Mouse (Mus musculus) mouse trophoblast stem cell (cell line): ENCODE measurements around the gene Ascc3.

Experiments
- in situ Hi-C, 2 experiments: fragments of 300-500 bp; cut with MseI, MboI; formaldehyde crosslinking; loops; 2 replicates in 1 of 2; 3 replicates in 1 of 2; pipeline ENCODE4 v1.15.1; 2025

Gene Ascc3

DNA sequence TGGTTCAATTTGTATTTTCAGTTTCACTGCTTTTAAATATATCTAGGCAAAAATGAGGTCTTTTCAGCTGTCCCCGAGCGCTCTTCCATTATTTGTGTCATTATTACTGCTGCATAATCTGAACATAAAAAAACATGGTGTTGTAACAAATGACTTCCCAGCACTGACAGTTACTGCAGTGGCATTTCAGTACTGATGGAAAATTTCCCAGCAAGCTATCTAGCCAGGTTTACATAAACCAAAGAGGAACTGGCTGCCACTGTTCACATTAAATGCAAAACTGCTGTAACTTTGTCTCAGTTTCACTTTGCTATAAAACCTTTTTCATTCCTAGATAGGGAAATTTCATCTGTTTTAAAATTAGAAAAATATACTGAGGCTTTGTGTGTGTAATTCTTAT is 170.5 kb downstream of the Ascc3 start:
- in situ Hi-C loops, result no loop called here

DNA sequence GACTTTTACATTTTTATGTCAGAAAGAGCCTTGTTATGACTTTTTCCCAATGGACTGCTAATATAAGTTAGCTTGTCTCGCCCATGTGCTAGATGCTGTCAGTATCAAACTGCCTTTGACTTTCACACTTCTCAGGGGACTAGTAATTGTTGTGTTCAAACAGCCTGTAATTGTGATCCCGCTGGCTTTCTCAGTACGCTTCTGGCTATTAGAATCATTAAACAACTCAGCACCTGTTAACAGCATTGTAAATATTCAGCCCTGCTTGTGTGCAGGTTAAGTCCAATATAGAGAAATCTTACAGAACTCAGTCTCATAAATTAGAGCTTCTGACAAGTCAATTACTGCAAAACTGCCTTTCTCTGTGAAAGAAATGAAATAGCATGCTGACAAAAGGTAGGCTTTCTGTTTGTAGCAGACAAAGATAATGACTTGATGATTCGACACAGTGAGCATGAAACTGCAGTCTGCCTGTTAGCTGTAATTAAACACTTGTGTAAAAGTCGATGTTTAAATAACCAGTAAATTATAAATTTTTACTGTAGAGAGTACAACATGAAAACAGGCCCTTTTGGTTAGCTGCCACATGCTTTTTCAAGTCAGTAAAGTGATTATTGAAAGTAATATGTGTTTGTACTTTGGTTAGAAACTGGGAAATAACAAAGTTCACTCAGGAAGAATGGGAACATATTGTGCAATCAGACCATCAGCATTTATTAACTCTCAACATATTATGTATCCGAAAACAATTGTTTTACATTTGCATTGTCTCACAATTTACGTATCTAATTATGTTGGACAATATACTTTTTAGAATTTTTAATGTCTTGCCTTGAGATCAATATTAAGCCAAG is 171.2 kb downstream of the Ascc3 start:
- in situ Hi-C loops, result no loop called here

DNA sequence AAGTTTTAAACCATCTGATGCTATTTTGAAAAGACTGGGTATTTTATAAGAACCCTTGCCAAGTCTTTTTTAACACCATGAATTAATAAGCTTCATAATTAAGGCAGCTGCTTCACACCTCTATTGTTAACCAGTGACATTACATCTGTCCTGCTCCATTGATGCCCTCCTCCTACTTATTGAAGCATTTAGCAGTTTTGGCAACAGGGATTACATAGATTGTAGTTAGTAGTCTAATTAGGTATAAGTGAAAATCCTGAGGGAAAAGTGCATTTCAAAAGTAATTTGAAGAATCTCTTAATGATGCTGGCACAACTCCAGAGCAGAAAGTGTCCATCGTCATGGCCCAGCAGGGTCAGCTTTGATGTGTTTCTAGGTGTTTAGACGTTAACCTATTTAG is 180.3 kb downstream of the Ascc3 start:
- in situ Hi-C loops, result no loop called here

DNA sequence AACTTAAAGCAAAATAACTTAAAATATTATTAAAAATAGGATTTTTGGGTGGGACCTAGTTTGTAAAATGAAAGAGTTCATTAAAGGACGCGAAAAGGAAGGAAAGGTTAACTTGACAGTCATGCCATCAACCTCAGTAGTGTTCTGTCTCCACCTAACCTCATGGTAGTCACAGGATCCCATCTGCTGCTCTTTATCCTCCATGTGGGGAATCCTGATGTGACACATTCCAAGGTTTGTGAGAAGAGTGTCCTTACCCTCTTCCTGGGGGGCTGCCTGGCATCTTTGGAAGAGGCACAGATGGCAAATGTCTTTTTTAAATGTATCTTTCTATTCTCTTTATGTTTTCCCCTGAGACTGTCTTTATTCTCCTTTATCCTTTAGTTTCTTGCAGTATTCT is 181.4 kb downstream of the Ascc3 start:
- in situ Hi-C loops, result no loop called here

DNA sequence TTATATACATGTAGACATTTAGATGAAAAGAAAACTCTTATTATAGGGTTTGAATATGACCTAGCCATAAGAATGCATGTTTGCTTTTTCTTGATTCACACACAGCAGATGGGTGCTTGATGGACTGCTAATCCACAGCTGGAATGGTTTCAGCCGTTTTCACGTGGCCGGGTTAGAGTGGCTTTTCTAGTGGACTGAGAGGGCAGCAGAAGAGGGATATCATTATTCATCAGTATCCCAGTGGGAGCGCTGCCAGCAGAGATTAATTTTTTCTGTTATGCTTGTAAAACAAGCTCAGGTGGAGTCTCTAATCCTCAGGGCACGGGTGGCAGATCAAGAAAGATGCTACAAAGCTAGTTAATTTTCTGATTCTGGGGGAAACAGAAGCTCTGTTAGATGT is 200.4 kb downstream of the Ascc3 start:
- in situ Hi-C loops, result no loop called here

DNA sequence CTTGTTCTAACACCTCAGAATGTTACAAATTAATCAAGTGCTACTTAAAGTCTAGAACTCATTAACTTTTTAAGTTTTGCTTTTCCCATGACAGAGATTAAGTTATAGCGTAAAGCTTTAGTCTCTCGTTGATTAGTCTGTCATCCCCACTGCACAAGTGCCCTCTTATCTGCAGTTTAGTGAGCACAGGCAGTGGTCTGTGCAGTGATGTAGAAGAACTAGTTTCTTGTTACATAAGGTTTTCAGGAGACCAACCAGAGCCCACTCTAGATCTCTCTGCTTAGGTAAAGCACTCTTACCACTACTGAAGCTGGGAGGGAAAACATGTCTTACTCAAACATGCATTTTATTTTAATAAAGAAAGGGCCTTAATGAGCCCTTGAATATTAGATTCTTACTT is 209.1 kb downstream of the Ascc3 start:
- in situ Hi-C loops, result no loop called here

DNA sequence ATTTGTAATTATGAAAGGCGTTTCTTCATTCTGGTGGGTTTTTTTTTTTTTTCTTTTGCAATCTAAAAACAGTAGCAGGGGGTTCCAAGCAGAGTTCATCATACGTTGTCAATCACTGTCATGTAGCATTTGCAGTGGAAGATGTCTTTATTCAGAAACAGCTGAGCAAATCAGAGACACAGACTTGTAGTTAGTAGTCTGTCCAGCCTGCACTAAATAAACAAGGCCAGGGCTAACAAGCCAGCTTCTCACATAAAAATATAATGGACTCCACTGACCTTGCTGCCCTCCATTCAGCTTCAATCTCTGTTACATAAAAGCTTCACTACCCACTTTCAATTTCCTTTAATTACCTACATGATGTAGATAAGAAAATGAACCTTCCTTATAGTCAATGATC is 209.9 kb downstream of the Ascc3 start:
- in situ Hi-C loops, result no loop called here

DNA sequence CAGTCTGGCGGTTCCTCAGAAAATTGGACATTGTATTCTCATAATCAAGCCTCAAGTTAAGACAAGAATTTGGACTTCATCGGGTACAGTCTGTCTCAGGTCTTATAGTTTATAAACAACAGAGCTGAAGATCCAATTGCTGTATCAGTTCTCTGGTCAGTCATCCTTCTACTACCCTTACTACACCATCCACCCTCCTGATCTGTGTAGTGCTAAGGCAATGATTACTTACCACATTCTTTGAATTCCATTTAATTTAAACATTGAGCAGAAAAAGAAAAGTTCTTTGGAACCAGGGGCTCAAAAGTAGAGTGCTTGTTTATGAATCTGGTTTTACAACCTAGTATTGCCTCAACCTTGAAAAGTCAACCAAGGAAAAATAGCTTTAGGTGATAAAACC is 213.7 kb downstream of the Ascc3 start:
- in situ Hi-C loops, result no loop called here

DNA sequence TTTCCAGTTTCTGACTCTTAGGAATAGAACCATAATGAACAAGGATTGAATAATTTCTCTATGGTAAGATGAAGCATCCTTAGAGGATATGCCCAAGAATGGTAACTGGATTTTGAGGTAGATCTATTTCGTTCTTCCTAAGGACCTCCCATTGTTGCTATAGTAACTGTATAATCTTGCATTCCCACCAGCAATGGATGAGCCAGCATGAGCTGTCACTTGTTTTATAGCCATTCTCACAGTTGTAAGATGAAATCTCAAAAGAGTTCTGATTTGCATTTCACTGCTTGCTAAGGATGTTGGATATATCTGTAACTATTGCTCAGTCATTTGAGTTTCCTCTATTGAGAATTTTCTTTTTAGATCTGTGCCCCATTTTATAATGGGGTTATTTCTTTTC is 229.9 kb downstream of the Ascc3 start:
- in situ Hi-C loops, result no loop called here

DNA sequence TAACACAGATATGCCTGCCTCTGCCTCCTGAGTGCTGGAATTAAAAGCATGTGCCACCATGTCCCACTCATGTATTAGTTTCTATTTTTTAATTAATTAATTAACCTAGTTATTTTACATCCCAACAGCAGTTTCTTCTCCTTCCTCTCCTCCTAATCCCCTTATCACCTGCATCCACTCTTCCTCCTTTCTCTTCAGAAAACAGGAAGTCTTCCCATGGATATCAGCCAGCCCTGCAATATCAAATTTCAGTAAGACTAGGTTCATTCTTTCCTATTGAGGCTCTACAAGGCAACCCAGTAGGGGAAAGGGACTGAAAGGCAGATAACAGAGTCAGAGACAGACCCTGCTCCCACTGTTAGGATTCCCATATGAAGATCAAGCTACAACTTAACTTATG is 234.4 kb downstream of the Ascc3 start:
- in situ Hi-C loops, result no loop called here

DNA sequence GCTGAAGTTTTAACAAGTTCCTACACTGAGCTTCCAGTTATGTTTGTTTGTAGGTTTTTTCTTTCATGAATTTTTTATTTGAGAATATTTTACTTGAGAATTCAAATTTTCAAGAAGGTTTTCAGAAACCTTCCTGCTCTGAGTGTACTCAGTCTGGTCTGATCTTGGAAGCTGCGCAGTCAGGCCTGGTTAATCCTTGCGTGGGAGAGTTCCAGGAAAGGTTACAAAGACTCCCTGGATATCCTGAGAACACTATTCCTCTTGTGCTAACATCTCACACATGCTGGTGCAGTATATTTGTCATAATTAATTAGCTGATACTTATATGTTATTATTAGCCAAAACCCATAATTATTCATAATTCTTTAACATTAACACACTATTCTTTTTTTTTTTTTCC is 242.1 kb downstream of the Ascc3 start:
- in situ Hi-C loops, result no loop called here

DNA sequence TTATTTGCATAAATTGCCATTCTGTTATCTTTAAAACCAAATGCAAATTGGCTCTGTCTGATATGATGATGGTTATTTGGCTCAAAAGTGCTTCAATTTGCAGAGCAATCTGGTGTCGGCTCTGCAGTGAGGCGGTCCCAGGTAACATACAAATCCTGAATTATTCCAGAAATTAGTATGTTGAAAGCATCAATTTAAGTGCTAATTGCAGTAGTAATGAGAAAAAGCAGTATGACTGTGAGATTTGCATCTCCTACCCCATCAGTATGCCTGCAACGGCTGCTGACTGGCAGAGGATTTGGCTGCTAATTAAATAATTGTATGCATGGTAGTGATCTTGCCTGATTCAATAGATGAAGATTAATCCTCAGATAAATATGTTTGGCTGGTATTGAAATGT is 250.9 kb downstream of the Ascc3 start:
- in situ Hi-C loops, result no loop called here

DNA sequence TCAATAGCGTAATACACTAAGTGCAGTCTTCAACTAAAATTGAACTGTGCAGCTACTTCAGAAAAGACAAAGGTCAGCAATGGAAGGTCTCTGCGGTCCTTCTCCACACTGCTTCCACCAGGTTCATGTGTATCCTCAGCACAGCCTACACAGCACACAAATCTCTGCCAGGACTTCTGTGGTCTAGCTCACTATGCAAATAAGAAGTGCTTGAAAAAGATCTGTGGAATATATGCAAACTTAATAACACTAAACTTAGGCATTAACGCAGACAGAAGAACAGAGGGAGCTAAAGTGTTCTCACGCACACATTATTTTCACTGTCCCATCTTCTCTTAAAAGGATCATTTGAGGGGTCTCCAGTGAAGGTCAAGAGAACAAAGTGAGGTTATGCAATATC is 275.7 kb downstream of the Ascc3 start:
- in situ Hi-C loops, result no loop called here

DNA sequence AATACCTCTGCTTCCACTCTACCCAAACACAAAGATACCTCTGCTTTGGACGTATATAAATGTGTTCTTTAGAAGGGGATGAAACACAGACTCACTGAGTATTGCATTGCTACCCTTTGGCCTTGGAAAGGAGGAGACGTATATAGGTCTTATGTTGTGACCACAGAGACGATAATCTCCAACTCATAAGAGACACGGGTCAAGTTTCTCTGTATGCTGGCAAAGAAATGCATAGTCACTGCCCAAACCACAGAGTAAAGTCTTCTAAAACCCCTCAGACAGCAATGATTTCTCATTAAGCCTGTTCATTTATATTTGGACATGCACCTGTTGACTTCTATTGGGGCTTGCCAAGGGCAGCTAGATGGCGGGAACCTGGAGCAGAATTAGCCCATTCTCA is 284.5 kb downstream of the Ascc3 start:
- in situ Hi-C loops, result no loop called here

DNA sequence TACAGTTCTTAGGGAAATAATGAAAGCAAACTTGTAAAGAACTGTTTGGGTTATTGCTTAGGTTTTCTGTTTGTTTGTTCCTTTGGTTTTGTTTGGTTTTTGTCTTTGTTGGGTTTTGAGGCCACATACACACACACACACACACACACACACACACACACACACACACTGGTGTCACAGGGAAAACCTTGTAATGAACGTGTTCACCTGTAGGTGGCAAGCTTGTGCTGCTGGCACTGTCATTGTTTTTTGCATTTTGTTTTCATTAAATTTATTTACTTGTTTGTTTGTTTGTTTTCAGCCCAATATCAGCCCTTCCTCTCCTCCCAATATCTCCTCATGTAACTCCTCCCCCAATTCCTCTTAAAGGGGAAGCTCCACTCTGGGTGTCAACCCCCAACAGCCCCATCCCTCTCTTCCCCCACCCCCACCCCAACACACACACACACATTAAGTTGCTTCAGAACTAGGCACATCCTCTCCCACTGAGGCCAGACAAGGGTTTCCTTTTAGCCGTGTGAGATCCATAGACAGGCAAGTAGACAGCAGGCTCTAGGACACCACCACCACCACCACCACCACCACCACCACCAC is 289.1 kb downstream of the Ascc3 start:
- in situ Hi-C loops, result no loop called here

DNA sequence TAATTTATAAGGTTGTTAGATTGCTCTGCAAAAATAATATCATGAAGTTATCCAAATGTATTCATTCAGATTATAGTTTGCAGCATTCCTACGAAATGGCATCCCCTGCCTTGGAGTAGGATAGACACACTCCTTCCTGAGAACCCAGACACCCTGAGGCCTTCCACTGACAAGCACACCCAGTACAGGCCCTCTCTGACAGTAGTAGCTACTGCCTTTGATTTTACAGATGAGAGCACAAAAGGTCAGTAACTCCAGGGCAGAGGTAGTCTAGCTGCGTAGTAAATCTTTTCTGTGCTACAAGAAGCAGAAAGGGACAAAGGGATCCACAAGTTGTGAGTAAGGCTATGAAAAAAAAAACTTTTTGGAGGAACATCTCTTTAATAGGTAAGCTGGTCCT is 289.9 kb downstream of the Ascc3 start:
- in situ Hi-C loops, result no loop called here

DNA sequence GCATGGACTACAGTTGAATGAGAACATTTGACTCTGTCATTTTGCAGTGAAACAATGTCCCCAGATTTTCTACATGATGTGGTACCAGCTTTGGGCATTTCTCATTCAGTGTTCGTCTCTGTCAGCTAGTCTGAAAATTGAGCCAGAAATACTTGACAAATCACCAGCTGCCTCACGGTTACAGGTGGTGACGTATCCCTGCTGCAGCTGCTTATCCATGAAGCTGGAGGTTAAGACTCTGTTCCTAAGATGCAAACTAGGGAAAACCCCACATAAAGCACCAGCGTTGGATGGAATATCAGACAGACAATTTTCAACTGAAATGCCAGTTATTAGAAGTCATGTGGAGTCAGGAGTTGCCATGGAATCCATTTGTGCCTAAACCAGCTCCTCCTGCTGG is 293.8 kb downstream of the Ascc3 start:
- in situ Hi-C loops, result no loop called here

DNA sequence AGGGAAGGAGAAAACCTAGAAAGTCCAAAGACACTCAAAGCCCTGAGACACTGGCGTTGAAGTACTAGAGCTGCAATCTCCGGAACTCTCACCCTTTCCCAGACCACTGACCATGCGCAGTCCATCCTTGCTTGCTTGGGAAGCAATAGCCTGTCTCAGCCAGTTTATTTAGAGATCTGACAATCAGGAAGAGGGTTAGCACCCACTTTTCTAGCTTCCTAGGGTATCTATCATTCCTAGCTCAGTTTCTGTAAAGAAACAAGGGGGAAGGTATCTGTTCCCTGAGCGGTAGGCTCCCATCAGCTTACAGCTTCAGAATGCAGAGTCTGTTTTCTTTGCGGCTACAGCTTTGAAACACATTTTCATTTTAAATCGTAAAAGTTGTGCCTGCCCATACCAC is 298.2 kb downstream of the Ascc3 start:
- in situ Hi-C loops, result no loop called here

DNA sequence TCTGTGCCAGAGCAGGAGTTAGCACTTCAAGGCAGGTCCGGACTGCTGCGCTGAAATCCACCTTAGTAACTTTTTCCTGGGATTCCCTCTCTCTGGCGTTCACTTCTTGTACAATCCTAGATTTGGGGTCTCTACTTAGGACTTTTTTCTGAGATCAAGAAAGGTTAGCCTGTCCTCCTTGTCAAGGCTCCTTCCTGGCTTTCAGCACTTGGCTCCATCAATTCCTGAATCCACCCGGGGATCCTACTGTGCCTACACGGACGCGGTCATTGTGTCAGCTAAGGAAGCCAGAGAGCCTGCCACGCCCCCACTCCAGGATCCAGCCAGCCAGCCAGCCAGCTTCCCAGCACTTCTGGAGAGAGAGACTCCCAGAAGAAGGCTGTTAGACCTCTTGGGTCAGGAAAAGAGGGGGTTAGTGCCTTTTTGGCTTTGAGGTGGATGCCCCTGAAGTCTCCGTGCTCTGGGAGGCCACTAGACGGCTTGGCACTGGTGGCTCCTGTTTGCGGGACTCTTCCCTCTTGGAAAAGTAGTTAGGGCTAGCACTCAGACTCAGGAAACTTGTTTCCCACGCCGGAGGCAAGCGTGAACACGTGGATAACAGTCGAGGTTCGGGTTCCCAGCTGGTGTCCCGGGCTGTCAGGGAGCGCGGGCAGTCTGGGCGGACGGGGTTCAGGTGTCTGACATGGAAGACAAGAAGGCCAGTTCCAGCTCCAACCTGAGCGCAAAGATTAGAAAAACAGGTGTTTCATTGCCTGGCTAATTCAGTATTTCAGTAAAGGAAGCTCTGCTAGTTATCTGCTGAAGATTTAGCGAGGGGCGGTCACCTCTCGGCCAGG is 299.6 kb downstream of the Ascc3 start:
- in situ Hi-C loops, result no loop called here

DNA sequence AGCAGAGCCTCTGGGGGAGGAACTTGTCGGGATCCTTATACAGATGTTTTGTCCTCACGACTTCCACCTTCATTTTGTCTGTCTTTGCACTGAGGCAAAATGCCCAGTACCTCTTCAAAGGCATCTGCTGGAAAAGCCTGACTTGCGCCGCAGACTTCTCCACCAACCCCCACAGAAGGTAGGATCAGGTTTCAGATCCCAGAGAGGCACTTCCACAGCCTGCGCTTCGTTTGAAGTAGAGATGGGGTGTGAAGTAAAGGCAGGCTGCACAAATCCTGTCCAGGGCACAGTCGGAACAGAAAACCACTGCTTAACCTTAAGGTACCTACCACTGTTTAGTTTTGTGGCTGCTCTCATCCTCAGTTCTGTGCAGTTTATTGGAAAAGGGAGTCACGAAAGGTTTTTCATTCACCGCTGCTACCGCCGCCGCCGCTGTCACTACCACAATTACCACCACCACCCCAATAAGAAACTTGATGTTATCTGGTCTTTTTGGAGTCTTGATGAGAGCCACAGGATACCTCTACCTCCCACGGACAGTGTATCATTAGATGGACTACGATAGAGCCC is 300.4 kb downstream of the Ascc3 start:
- in situ Hi-C loops, result no loop called here

DNA sequence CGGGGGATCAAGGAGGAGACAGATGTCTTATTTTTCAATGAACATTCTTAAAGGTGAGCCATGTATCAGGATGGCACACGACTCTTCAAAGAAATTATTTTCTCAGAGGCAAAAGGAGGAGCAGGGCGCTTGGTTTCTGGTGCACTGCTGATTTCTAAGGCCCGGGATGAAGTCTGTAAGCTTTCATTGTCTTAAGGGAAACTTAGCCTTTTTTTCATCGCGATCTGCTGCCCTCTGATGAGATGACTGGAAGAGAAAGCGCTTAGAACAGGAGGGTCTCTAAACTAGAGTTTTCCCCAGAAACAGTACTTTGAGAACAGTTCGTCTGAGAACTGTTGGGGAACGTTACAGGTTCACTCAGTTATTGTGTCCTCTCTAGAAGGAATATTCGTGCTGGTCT is 301.1 kb downstream of the Ascc3 start:
- in situ Hi-C loops, result no loop called here
